Mouse (Mus musculus) ES-Bruce4 (cell line): ENCODE results near the gene Rln3.

Experiments used
- CTCF ChIP-seq: IDR thresholded peaks from one replicate; pipeline ENCODE4 v1.8.1; 2011; ENCODE audit warnings: low read depth, low read length
- EP300 ChIP-seq: IDR thresholded peaks from 2 replicates; pipeline ENCODE4 v1.6.1; 2011; ENCODE audit warnings: low read depth, low read length; ENCODE audit not compliant: insufficient read depth
- POLR2A ChIP-seq: IDR thresholded peaks from one replicate; pipeline ENCODE4 v1.8.1; 2011; ENCODE audit warnings: low read length; ENCODE audit not compliant: insufficient read depth

- TF ChIP-seq CTCF: no peak
- no peak for TF ChIP-seq POLR2A
- TF ChIP-seq EP300: no peak
These were observed 12.0 kb downstream of the Rln3 start for GRCm38 (mm10) chr8:84032777-84033176.
